ENCODE assay signal across 23 mouse cellular contexts in the genomic region with DNA sequence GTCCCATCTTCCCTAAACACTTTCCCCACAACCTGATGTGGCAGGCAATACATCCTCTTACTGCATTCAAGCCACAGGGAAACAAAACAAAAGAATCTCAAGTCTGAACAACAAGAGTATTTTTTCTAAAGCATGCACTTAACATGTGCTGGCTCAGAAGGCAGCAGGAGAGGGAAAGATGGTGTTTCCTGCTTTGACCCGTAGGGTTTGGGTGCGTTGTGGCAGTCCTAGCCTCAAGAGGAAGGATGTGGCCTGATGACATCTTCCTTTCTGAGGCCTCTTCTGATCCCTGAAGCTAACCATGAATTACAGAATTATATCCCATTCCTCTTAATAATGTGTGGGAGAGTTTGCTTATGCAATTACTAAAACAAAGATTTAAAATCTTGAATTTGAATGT.
DNase-seq lines count a peak whose midpoint lies in the region; ATAC-seq lines count a peak whose summit lies in the region.
"Had no signal": no experiment of that assay in that cellular context is flagged by ENCODE, and none has a peak within 500 bp of the region (broad histone marks: within the 10 kb centered on the region; RNA-seq: fewer than 3 reads in every experiment).

No protein-coding gene starts in this region.

- ATAC-seq in CD4-positive, CD25-positive, alpha-beta regulatory T cell, adult 4 months: no peak
- ATAC-seq in common myeloid progenitor, adult 5-6 weeks (replicated peaks; ENCODE audit: low read depth, poor library complexity, severe bottlenecking): peak; percentile 98
- ATAC-seq in megakaryocyte, adult 5-6 weeks (ENCODE audit: poor library complexity, severe bottlenecking): peak; percentile 83
- ATAC-seq: forebrain, postnatal 0 days; inflammation-experienced regulatory T-cells, adult 6 months; midbrain, embryonic 13.5 days had no signal

- peak; percentile 15 for DNase-seq in CD4-positive, CD25-positive, alpha-beta regulatory T cell, adult 2 months (ENCODE audit: low read depth, low spot score)
- DNase-seq in 416B (ENCODE audit: low read depth): peak; percentile 85
- DNase-seq in gastrocnemius, adult 18-20 months (ENCODE audit: low spot score): no peak
- no peak for DNase-seq in adrenal gland, postnatal 4 days (ENCODE audit: low spot score in 2 of 2)
- no peak for DNase-seq in cerebellum, adult 8-10 months
- DNase-seq: adrenal gland, adult 8-10 months; cerebellum, adult 11-12 months; cerebellum, postnatal 10 days; forebrain, postnatal 0 days; gastrocnemius, postnatal 14 days; heart, adult 11 months; heart, postnatal 4 days; kidney, adult 11 months; kidney, postnatal 36 days; liver; lung, adult 2 months; lung, postnatal 10 days; thymus, adult 18-20 months had no signal

Comparison
In these comparisons a context has a peak if more than half of its experiments do, and no peak if none do; other contexts are left out.
1. DNase-seq: peak in CD4-positive, CD25-positive, alpha-beta regulatory T cell, adult 2 months (single experiment) and 416B (single experiment); none in gastrocnemius, adult 18-20 months (single experiment), adrenal gland, postnatal 4 days (0 of 2) and cerebellum, adult 8-10 months (single experiment).